Mouse (Mus musculus) midbrain, embryonic 16.5 days (tissue): ENCODE measurements around the gene Olfr284. TPM values are rescaled to one million over a fixed set of nuclear protein-coding genes. Genes with fewer than 3 reads are reported as not detected.

Experiments used
- polyA plus RNA-seq: library from polyadenylated mRNA; unstranded; fragments of >200 nt; fragmentation: Nextera tagmentation; extraction: Ambion mirVana; gene quantifications from 2 replicates; pipeline ENCODE4 v1.2.1, GENCODE M21; 2015

Olfr284 gene
- polyA plus RNA-seq, 1 experiment from 2014 or later, result not detected

Other genes starting within 250 kb of the Olfr284 start
- 93.9 and 102 TPM in 2 replicates for gene Pfkm, start 248.4 kb downstream of the Olfr284 start, polyA plus RNA-seq
- 20.8 and 25.3 TPM in 2 replicates for gene Senp1, start 247.2 kb downstream of the Olfr284 start, polyA plus RNA-seq
- 60.2 and 63.5 TPM in 2 replicates for gene Asb8, start 175.4 kb downstream of the Olfr284 start, polyA plus RNA-seq
- 118 and 146 TPM in 2 replicates for gene Ccdc184, start 173.8 kb downstream of the Olfr284 start, polyA plus RNA-seq
- gene Olfr288, start 145.4 kb downstream of the Olfr284 start, polyA plus RNA-seq, result not detected in 2 replicates
- gene Gm44579, start 120.0 kb downstream of the Olfr284 start, polyA plus RNA-seq, result not detected in 2 replicates
- 0.16 and 0.20 TPM in 2 replicates for gene Olfr287, start 119.9 kb downstream of the Olfr284 start, polyA plus RNA-seq
- gene Olfr286, start 106.5 kb downstream of the Olfr284 start, polyA plus RNA-seq, result not detected in 2 replicates
- not detected in 2 replicates for gene H1fnt, start 83.7 kb downstream of the Olfr284 start, polyA plus RNA-seq
- 13.3 and 14.4 TPM in 2 replicates for gene Zfp641, start 44.8 kb downstream of the Olfr284 start, polyA plus RNA-seq
- gene Olfr285, start 23.6 kb downstream of the Olfr284 start, polyA plus RNA-seq, result not detected in 2 replicates
- gene Olfr283, start 40.0 kb upstream of the Olfr284 start, polyA plus RNA-seq, result not detected in 2 replicates
- not detected in 2 replicates for gene Olfr282, start 90.2 kb upstream of the Olfr284 start, polyA plus RNA-seq
- gene Olfr281, start 111.6 kb upstream of the Olfr284 start, polyA plus RNA-seq, result not detected in 2 replicates
- gene OR5BS1P, start 128.9 kb upstream of the Olfr284 start, polyA plus RNA-seq, result not detected in 2 replicates
- gene Lalba, start 141.7 kb upstream of the Olfr284 start, polyA plus RNA-seq, result not detected in 2 replicates
- gene Olfr279, start 151.4 kb upstream of the Olfr284 start, polyA plus RNA-seq, result not detected in 2 replicates
- gene Kansl2, start 193.3 kb upstream of the Olfr284 start, polyA plus RNA-seq, result 106 and 113 TPM in 2 replicates
- gene Ccnt1, start 229.9 kb upstream of the Olfr284 start, polyA plus RNA-seq, result 65.3 and 73.1 TPM in 2 replicates
- not detected in 2 replicates for gene 4930415O20Rik, start 230.0 kb upstream of the Olfr284 start, polyA plus RNA-seq